Mouse (Mus musculus) hindbrain, embryonic 14.5 days (tissue): ENCODE measurements around the gene Ipmk. TPM values are rescaled to one million over a fixed set of nuclear protein-coding genes. Genes with fewer than 3 reads are reported as not detected.

Experiments used
- ATAC-seq: fragments of 200-750 bp; cut with Nextera tagmentation; 2 replicates; pipeline ENCODE4 v1.8.0; 2017; ENCODE audit warnings: moderate number of reproducible peaks, mild to moderate bottlenecking, moderate TSS enrichment, moderate library complexity; ENCODE audit not compliant: low FRiP score
- DNase-seq: peaks from one replicate; pipeline ENCODE4 v3.0.0-alpha.2; 2015; ENCODE audit warnings: low spot score
- H3K27ac ChIP-seq: fragments of 300-500 bp; sonication (generic); 2 replicates; pipeline ENCODE4 v1.5.1; 2014; ENCODE audit warnings: mild to moderate bottlenecking, moderate library complexity
- H3K27me3 ChIP-seq: fragments of 300-500 bp; sonication (generic); 2 replicates; pipeline ENCODE4 v1.6.1; 2014; ENCODE audit warnings: mild to moderate bottlenecking, low read length, mixed read lengths; ENCODE audit not compliant: control insufficient read depth, insufficient read depth
- H3K36me3 ChIP-seq: fragments of 300-500 bp; sonication (generic); replicated peaks from 2 replicates; pipeline ENCODE4 v1.6.1; 2014; ENCODE audit not compliant: control insufficient read depth, insufficient read depth
- H3K4me1 ChIP-seq: fragments of 300-500 bp; sonication (generic); replicated peaks from 2 replicates; pipeline ENCODE4 v1.6.1; 2014; ENCODE audit warnings: antibody characterized with exemption, low read length, mixed read lengths; ENCODE audit not compliant: control insufficient read depth, insufficient read depth
- H3K4me2 ChIP-seq: fragments of 300-500 bp; sonication (generic); replicated peaks from 2 replicates; pipeline ENCODE4 v1.6.1; 2014; ENCODE audit warnings: mild to moderate bottlenecking, moderate library complexity
- H3K4me3 ChIP-seq: fragments of 300-500 bp; sonication (generic); replicated peaks from 2 replicates; pipeline ENCODE4 v1.5.1; 2014; ENCODE audit warnings: mild to moderate bottlenecking, low read length
- H3K9ac ChIP-seq: fragments of 300-500 bp; sonication (generic); 2 replicates; pipeline ENCODE4 v1.6.1; 2014
- H3K9me3 ChIP-seq: fragments of 300-500 bp; sonication (generic); 2 replicates; pipeline ENCODE4 v1.6.1; 2016; ENCODE audit warnings: low read length; ENCODE audit not compliant: control insufficient read depth
- WGBS: fragments of 180-500 bp; shearing (Covaris S2); extraction: QIAGEN DNeasy Blood & Tissue Kit; methylation state at CpG from one replicate; pipeline ENCODE4 v1.1.7; 2014; 5-methylcytosine and 5-hydroxymethylcytosine counted together
- polyA plus RNA-seq: library from polyadenylated mRNA; unstranded; fragments of >200 nt; fragmentation: Nextera tagmentation; extraction: Ambion mirVana; gene quantifications from 2 replicates; pipeline ENCODE4 v1.2.1, GENCODE M21; 2014

Ipmk gene
- polyA plus RNA-seq, 1 experiment from 2014 or later = 25.9 TPM

DNA sequence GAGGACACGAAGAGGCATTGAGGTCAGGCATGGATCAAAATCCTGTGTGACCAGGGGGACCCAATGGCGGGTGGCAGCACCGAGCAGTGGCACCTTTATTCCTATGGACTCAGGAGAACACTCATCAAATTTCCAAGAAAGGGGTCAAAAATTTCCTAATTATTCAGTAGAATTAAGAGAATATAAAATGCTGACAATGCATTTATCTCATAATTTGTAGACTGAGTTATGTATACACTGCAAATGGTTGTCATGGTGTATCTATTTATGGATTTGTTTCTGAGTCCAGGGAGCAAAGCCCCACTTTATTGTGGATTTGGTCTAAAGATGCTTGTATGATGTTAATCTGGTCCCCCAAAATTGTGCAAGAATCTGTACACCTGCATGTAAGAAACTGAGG lies 120.8 kb downstream of the Ipmk start:
- WGBS = 97% methylated on average over 3 of the region's 3 CpGs
- ATAC-seq (no peak), DNase-seq (no peak)
- H3K27ac ChIP-seq = no peak overlapping the region
- H3K9ac ChIP-seq = no peak overlapping the region
- no peaks in the 10 kb centered on the region for H3K4me1 ChIP-seq
- no peaks in the 10 kb centered on the region for H3K36me3 ChIP-seq
- no peak overlapping the region for H3K4me2 ChIP-seq
- no peaks in the 10 kb centered on the region for H3K27me3 ChIP-seq
- no peaks in the 10 kb centered on the region for H3K9me3 ChIP-seq
- no peak overlapping the region for H3K4me3 ChIP-seq

DNA sequence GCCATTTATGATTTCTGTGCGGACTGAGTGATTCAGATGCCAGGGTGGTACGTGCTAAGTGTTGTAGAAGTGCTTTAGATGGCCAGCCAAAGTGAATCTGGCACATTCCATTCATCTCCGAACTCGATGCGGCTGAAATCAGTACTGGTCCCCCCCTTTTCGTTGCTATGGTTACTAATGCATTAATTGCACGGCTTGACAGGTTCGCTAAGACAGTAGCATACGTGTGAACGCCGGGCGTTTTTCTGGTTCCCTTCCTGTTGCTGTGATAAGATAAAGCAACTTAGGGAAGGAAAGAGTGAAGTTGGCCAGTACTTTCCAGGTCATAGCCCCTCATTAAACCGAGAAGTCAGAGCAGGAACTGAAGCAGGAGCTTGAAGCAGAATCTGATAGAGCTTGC lies 122.2 kb downstream of the Ipmk start:
- no peak for DNase-seq
- Histone ChIP-seq H3K9me3 (no peaks in the 10 kb centered on the region), H3K4me1 (no peaks in the 10 kb centered on the region), H3K9ac (no peak overlapping the region), H3K4me2 (no peak overlapping the region), H3K4me3 (no peak overlapping the region), H3K27ac (no peak overlapping the region), H3K27me3 (no peaks in the 10 kb centered on the region), H3K36me3 (no peaks in the 10 kb centered on the region)
- peak; percentile 40; the same call in 1 of the 2 replicates for ATAC-seq
- 56% methylated on average over 13 of the region's 13 CpGs for WGBS

GRCm38 (mm10) chr10:71472033-71472432 lies 124.5 kb downstream of the Ipmk start:
- no peak overlapping the region for H3K4me3 ChIP-seq
- no peaks in the 10 kb centered on the region for H3K4me1 ChIP-seq
- no peaks in the 10 kb centered on the region for H3K9me3 ChIP-seq
- no peaks in the 10 kb centered on the region for H3K36me3 ChIP-seq
- ATAC-seq (no peak), DNase-seq (no peak)
- no peak overlapping the region for H3K9ac ChIP-seq
- H3K27ac ChIP-seq = no peak overlapping the region
- WGBS = 85% methylated on average over 6 of the region's 6 CpGs
- H3K4me2 ChIP-seq = no peak overlapping the region
- H3K27me3 ChIP-seq = no peaks in the 10 kb centered on the region

GRCm38 (mm10) chr10:71473590-71473989 lies 126.0 kb downstream of the Ipmk start:
- WGBS = 79% methylated on average over 13 of the region's 13 CpGs
- Histone ChIP-seq H3K36me3 (no peaks in the 10 kb centered on the region), H3K9ac (no peak overlapping the region), H3K9me3 (no peaks in the 10 kb centered on the region), H3K4me1 (peaks cover 3% of the 10 kb centered on the region; the same call in 1 of the 2 replicates), H3K4me3 (no peak overlapping the region), H3K4me2 (no peak overlapping the region), H3K27ac (no peak overlapping the region), H3K27me3 (no peaks in the 10 kb centered on the region)
- DNase-seq (no peak), ATAC-seq (no peak)

- H3K9ac ChIP-seq = no peak overlapping the region
- H3K9me3 ChIP-seq = no peaks in the 10 kb centered on the region
- WGBS = 62% methylated on average over 8 of the region's 8 CpGs
- no peak overlapping the region for H3K4me2 ChIP-seq
- peak overlapping the region; percentile 23; the same call in 1 of the 2 replicates for H3K27ac ChIP-seq
- H3K27me3 ChIP-seq = no peaks in the 10 kb centered on the region
- peak; percentile 80 for ATAC-seq
- no peaks in the 10 kb centered on the region for H3K36me3 ChIP-seq
- peak; percentile 62 for DNase-seq
- peaks cover 5% of the 10 kb centered on the region; the same call in 1 of the 2 replicates for H3K4me1 ChIP-seq
- no peak overlapping the region for H3K4me3 ChIP-seq
These were observed 129.0 kb downstream of the Ipmk start for GRCm38 (mm10) chr10:71476471-71477080.

DNA sequence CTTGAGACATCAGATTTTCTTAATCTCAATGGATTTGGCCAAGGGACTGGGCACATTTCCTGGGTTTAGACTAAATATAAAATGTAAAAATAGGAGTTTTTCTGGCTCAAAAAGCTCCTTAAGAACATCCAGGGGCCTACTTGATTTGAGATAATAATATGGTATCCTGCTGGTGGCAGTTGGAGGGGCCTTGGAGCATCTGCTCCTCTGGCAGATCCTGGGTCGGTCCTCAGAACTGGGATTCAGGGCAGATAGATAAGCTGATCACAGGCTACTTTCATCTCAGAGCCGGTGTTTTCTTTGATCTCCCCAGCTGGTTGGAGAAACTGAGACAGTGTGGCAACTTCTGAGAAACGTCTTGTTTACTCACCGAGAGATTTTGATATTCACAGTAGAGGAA lies 129.6 kb downstream of the Ipmk start:
- peaks cover 5% of the 10 kb centered on the region; the same call in 1 of the 2 replicates for H3K4me1 ChIP-seq
- H3K36me3 ChIP-seq = no peaks in the 10 kb centered on the region
- H3K27me3 ChIP-seq = no peaks in the 10 kb centered on the region
- no peak overlapping the region for H3K4me2 ChIP-seq
- H3K9me3 ChIP-seq = no peaks in the 10 kb centered on the region
- ATAC-seq (no peak), DNase-seq (no peak)
- WGBS = 63% methylated on average over 4 of the region's 4 CpGs
- H3K9ac ChIP-seq = no peak overlapping the region
- 0 out of 2 replicates have a peak overlapping the region, but pooled peaks have one; percentile 0 for H3K27ac ChIP-seq
- no peak overlapping the region for H3K4me3 ChIP-seq

- Histone ChIP-seq H3K4me2 (no peak overlapping the region), H3K36me3 (no peaks in the 10 kb centered on the region), H3K27me3 (no peaks in the 10 kb centered on the region), H3K9me3 (no peaks in the 10 kb centered on the region), H3K9ac (no peak overlapping the region), H3K4me1 (peaks cover 5% of the 10 kb centered on the region; the same call in 1 of the 2 replicates), H3K27ac (no peak overlapping the region), H3K4me3 (no peak overlapping the region)
- ATAC-seq = peak; percentile 49; the same call in 1 of the 2 replicates
- DNase-seq = peak; percentile 93
- 11% methylated on average over 8 of the region's 8 CpGs for WGBS
These were observed 132.2 kb downstream of the Ipmk start for GRCm38 (mm10) chr10:71479700-71480325.

Other genes with a start within 250 kb of the Ipmk start
- gene Bicc1, start 188.1 kb upstream of the Ipmk start, polyA plus RNA-seq = 5.6 and 6.8 TPM in 2 replicates
- gene Tfam, start 109.5 kb upstream of the Ipmk start, polyA plus RNA-seq = 45.0 and 45.4 TPM in 2 replicates
- gene Ube2d1, start 62.5 kb upstream of the Ipmk start, polyA plus RNA-seq = 213 and 224 TPM in 2 replicates
- gene Cisd1, start 2.8 kb upstream of the Ipmk start, polyA plus RNA-seq = 319 and 327 TPM in 2 replicates